Mouse (Mus musculus) ES-CJ7 (cell line): ENCODE results near the gene Fes.

Experiments
- DNase-seq: peaks from one replicate; pipeline ENCODE4 v3.0.0; 2011; ENCODE audit warnings: low read depth, low spot score

Fes gene

DNA sequence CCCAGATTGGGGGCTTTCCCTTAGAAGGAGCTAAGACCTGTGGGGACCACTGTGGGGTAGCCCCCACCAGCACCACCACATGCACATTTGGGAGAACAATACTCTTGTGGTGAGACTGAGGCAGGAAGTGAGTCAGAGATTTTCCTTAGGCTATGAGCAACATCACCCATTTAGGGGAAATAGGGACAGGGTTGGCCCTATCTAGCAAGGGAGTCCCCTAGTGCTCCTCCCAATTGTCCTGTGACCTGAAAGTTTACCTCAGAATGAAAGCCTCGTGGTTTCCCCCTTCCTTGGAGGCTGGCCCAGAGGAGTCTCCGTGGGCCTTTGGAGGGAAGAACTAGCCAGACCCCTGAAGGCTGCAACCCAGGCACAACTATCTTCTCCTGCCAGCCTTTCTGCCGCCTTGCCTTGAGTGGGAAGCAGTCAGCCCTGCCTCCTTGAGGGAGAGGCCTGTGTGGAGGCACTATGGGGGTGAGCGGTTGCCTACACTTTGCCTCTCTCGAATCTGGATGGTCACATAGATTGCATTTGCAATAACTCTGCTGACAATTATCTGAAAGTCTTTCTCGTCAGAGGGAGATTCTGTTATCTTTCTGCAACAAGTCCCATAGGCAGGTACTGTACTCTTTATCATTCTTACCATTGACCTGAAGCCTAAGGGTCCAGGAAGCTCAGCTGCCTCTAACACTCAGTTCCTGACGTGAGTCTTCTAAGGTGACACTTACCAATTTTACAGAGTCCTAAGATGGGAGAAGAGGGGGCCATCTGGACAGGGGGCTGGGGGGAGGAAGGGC lies 16.6 kb upstream of the Fes start:
- DNase-seq: no peak

DNA sequence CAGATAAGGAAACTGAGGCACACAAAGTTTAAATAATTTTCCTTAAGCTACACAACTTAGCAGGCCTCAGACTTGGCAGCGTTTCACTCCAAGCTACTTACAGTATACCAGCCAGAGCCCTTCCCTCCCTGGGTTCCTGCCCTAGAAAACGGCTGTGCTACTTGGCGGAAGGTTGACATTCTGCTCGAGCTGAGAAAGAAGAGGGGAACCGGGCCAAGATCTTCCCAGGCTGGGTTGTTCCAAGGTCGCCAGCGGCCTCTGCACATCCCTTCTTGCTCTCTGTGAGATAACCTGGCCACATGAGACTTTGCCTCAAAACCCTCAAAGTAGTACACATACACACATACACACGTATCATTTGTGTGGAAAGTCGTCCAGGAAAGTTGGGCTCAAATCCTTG lies 15.8 kb upstream of the Fes start:
- no peak for DNase-seq

DNA sequence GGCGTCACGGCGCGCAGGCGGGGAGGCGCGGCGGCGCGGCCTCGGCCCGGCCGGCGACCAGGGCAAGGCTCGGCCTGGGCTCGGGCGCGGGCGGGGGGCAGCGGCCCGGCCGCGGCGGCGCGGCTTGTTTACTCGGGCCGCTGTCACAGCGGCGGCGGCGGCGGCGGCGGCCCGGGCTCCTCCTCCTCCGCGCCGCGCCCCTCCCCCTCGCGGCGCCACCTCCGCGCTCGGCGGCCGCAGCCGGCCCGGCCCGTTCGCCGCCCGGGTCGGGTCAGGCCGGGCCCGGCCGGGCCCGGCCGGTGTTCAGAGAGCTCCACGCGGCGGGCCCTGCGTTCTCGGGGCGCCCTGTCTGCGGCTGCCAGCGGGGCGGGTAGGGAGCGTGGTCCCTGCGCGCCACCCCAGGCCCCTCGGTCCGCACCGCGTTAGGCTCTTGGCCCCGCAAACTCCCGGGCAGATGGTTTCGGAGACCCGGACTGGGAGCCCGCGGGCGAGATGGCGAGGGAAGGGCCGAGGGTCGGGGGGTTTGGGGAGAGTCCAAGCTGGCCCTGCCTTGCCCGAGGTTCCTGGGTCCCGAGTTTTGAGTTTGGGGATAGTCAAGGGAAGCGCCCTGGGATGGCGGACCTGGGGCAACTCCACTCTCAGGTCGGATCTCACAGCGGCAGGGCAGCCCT lies 15.0 kb upstream of the Fes start:
- no peak for DNase-seq

DNA sequence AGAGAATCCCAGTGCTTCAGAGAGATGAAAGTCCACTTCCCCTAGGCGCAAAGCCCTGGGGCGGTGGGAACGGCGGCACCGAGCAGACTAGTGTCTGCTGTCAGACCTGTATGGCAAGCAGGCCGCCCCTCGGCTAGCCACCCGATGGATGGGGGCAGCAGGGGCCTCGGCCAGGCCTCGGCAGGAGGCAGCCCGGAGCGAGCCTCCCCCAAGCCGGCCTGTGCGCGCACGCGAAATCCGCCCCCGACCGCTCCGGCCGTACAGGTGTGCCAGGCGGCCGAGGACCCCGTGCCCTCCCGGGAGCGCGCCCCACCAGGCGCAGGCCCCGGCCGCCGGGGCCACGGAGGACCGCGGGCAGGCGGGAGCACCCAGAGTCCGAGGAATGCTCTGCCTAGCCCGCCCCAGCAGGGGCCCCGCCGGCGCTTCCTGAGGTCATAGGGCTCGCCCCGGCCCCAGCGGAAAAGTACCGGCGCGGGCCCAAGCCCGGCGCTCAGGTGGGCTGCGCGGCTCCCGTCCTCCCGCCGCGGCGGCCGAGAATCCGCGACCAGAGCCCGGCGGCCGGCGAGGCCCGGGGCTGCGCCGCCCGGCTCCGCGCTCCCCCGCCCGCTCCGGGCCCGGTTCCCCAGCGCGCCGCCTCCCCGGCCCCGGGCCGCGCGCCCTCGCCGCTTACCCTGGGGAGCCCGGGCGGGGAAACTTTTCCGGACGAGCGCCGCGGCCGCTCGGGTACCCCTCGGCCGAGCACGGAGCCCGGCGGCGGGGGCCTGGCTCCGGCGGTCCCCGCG lies 14.3 kb upstream of the Fes start:
- peak; percentile 31 for DNase-seq

DNA sequence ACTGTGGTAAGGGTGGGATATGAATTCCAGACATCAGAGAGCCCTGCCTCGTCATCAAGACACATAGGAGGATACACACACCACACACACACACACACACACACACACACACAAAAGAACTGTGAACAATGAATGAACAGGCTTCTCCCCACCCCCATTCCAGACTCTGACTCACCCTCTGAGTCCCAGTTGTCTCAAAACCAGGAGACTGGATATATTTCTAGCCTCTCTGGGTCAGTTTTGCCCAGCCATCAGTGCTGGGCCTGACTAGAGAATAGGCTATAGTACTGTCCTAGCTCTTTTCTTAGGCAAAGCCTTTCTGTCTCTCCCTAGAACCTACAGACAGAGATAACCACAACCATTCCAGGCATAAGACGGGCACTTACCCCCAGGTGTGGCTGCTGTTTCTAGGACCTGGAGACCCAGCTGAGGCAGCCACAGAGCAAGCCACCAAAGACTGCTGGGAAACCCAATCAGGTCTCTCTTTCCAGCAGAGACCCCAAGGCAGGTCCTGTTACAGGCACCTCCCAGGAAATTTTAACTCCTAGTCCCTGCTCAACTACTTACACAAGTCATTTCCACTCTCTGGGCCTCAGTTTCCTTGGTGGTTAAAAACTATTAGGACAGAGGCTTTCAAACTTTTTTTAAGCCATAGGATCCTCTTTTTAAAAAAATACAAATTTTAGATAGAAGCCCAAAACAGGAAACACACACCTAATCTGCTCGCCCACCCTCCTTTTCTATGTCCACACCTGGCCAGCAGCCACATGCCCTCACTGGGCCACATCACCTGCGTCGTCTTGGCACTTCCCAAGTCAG lies 13.5 kb upstream of the Fes start:
- no peak for DNase-seq

DNA sequence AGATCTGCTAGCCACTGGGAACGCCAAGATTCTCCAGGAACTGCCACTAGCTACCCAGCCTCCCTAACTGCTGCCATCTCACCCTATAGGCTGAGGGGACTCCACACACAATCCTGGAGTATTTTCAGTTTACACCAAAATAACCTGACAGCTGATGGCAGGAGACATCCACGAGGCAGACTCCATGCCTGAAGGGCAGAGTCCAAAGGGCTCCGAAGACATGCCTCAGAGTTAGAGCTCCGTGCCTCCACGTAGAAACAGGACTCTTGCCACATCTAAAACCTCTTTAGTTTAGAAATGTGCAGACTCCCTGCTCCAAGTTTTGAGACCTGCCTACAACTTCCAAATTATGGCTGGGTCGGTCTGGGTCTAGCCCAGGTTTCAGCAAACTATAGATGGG lies 12.8 kb upstream of the Fes start:
- no peak for DNase-seq

DNA sequence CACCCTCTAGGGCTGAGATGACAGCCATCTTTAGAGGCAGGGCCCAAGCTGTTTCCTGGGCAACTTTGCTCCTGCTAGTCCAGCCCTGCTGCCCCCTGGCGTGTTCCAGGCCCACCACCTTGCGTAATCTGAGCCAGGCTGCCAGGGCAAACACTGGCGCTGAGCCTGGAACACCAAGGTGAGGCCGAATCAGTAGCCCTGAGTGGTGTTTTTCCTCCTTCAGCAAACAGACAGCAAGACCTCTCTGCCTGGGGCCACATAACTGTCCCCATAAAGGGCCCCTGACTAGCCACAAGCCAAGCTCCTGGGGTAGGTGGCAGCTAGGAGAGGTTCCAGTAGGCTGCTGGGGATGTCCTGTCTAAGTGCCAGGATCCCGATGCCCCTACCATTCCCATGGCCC lies 12.4 kb upstream of the Fes start:
- DNase-seq: no peak

DNA sequence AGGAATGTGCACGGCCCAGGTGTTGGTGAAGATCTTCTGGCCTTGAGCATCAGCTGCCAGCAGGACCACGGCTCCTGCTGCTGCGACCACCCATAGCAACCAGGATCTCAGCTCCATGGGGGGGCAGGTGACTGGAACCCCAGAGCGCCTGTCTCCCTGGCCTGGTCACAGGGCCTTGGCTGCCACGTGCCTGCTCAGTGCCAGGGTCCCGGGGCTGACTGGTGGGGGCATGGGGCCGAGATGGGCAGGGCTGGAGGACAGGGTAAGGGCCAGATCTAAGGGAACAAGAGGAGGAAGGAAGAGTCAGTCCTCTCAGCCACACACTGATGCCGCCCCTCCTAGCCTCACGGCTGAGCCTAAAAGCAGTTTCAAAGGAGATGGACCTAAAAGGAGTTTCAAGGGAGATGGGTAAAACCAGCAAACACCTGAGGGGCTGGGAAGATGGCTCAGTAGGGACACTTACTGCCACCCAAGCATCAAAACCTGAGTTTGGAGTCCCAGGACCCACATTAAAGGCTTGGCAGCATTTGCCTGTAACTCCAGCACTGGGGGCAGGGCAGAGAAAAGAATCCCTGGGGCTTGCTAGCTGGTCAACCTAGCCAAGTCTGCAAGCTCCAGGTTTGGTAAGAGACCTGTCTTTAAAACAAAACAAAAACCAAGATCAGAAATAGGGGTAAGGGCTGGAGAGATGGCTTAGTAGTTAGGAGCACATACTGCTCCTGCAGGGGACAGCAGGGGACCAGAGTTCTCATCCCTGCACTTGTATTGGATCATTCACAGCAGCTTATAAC lies 11.1 kb upstream of the Fes start:
- DNase-seq: no peak

DNA sequence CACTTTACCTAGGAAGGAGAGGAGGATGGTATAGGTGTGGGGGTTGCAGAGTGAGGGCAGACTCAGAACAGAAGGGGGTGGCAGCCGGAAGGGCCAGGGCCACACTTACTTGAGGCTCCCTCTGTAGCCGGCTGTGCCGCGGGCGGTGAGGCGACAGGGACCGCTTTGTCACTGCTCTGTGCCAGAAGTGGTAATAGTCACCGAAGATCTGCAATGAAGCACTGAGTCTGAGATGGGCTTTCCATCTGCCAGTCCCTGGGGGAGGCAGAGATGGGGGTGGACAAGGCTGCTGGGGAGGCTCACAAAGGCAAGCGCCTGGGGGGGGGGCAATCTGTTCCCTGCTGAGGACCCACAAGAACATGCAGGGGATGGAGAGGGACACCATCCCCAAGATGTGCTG lies 10.2 kb upstream of the Fes start:
- DNase-seq: no peak

DNA sequence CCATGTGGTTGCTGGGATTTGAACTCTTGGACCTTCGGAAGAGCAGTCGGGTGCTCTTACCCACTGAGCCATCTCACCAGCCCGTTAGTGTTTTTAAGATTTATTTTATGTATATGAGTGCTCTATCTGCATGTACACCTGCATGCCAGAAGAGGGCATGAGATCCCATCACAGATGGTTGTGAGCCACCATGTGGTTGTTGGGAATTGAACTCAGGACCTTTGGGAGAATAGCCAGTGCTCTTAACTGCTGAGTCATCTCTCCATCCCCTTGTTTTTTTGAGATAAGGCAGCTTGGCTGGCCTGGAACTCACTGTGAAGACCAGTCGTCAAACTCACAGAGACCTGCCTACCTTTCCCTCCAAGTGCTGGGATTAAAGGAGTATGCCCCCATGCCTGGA lies 8.7 kb upstream of the Fes start:
- peak; percentile 38 for DNase-seq

DNA sequence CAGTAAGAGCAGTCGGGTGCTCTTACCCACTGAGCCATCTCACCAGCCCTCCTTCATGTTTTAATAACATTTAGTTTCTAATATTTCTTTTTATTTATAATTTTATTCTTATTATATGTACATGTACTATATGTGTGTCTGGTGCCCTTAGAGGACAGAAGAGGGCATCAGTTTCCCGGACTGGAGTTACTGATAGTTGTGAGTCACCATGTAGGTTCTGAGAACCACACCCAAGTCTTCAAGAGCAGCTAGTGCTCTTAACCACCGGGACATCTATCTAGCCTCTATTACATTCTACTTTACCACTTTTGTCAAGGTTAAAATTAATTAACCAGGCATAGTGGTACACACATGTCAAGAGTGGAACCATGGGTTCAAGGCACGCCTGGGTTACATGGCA lies 6.9 kb upstream of the Fes start:
- DNase-seq: no peak

DNA sequence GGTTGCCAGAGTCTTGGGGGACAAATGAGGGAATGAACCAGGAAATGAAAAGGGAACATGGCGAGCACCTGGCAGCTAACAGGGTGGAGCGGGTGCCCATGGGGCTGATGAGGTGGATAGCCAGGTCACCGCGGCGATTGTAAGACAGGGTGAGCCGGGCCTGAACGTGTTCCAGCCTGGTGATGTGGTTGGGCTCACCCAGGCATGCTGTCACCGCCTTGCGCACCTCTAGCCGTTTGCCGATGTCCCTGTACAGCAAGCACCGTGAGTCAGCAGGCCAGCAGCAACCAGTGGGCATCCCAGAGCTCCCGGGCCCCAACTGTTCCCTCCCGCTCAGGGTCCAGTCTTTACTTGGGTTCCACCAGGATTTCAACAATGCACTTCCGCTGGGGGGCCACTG lies 4.4 kb upstream of the Fes start:
- DNase-seq: no peak

DNA sequence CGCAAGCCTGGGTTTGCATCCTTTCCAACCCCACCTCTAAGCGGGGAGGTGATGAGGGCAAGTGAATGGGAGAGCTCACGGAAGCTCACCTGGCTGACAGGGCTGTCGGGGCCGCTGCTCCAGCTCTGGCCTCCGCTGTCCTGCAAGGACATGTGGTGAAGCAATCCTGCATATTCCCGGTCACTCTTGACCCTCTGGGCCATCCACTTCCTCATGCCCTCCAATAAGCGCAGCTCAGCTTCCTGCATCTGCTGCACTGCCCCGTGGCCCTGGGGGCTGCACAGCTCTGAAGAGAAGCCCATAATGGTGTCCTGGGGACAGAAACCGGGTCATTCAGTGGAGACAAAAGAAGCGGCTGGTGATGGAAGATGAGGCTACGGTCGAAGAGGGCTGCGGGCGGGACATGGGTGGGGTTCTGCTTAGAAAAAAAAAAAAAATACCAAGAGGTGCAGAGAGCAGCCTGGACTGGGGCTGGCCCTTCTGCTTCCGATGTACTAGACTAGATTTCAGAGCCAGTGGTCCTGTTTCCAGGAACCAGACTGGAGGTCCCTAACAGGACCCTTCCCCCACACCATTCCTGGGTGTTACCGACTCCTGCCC lies 613 bp downstream of the Fes start:
- no peak for DNase-seq

DNA sequence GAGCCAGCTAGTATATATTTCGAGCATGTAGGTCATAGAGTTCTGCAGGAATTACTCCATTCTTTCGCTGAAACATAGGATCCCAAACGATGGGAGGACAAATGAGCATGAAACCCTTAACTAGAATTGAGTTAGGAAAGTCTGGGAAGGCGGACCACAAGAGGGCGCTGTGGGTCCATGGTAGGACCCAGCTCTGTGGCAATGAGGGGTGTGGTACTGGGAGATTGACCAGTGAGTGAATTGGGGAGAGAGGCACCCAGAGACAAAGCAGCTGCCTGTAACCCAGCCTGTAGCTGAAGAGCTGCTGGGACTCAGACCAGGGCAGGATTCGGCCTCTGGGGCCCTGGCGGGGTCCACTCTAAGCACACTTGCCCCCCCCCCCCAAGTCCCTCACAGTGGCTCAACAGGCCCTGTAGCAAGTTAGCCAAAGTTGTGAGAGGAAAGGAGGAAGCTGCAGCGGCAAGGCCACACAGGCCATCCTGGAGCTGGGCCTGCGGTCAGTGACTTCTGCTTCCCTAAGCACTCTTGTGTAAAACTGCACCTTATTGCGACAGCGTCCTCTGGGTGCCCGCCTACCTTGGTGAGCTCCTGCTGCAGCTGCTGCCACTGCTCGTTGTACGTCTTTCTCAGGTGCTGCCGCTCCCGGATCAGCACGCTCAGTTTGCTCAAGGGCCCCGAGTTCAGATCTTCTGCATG lies 1.4 kb downstream of the Fes start:
- DNase-seq: peak; percentile 90

DNA sequence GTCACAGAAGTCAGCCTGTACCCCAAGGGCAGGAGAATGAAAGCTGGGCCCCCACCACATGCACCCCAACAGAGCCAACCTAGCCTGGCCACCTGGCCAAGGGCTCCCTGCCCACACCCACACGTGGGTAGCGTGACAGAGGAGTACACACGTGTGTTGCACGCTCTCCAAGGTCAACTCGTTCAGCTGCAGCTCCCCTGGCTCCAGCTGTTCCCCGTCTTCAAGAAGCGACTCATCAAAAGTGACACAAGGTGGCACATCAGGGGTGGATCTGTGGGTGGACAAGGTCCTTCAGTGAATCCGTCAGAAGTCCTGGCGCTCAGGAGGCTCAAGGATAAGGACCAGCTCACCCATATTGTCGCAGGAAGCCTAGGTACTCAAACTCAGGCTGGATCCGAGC lies 4.8 kb downstream of the Fes start:
- DNase-seq: no peak

DNA sequence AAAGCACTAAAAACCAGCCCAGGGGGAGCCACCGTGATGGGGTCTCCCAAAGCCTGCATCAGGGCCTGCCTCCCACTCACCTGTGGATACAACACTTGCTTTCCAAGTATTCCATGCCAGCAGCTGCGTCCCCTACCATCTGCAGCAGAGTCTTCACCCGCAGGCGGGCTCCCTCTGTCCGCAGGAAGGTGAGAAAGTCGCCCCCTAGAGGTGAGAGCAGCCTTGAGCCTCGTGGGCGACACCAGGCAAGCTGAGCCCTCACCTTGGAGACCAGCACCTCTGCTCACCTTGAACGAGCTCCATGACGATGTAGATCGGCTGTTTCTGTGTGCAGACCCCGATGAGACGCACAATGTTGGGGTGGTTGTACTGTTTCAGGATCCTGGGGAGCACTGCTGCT lies 8.2 kb downstream of the Fes start:
- peak; percentile 73 for DNase-seq

DNA sequence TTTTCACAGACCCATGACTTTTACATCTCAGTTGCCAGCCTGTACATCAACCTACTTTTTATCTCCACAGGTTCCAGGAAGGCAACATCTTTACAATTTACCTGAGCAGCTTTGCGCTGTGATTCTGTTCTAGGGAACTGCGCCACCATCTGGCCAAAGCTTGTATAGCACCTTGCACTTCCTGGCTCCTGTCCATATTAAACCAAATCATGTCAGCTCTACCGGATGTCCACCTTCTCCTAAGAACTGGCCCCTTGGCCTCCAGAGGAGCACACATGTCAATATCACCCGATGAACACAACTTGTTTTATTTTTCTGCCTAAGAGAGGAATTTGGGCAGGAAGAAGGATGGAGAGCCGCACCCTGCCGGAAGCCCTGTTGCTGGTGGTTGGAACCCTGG lies 10.3 kb downstream of the Fes start:
- peak; percentile 74 for DNase-seq

DNA sequence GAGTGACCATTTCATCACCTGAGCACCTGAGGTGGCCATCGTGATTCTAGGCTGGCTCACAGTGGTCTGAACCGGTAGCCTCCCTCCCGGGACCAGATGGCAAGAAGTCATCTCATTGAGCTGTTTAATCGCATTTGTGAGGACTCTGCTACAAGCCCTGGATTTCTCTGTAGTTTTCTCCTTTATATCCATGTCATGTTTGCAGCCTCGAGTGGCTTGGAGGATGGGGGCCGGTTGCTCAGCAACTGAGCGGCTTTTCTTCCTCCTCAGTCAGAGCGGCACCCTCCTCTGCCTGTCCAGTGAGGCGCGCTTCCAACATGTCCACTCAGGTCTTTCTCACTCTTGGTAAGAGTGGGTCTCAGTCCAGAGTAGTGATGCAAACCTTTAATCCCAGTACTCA lies 11.6 kb downstream of the Fes start:
- no peak for DNase-seq

DNA sequence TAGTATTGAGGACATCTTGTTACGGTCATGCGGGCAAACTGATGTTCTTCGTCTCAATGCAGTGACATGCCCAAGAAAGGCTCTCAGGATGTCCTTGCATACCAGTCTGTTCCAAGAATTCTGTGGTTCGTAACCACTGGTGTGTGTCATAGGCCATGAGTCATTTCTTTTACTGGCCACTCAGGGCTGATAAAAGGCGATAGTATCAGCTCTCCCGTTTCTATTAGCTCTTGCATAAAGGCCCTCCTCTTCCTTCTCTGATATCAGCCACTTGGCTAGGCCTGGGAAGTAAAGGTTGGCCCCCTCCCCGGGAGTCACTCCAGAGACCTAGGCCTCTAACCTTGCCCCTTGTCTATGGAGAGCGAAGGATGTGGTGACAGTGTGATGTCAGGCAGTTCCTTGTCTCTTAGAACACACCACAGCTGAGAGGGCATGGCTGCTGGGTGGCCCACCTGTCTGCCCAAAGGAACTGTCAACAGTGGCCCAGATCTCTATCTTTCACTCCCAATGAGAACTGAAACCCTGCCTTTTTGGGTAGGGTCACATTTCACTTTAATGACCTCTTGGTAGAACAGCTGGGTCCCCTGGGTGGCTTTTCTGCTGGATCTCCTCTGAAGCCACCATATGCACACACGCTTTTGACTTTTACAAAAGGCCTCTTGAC lies 12.2 kb downstream of the Fes start:
- DNase-seq: no peak

DNA sequence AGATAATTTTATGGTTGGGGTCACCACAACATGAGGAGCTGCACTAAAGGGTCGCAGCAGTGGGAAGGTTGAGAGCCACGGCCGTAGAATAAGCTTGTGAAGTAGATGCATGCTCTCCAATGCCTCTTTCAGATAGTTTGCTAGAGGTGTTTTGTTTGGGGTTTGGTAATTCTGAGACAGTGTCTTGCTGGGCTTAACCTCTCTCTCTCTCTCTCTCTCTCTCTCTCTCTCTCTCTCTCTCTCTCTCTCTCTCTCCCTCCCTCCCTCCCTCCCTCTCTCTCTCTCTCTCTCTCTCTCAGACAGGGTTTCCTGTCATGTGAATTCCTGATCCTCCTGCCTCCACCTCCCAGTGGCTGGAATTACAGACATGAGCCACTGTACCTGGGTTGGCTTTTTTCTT lies 13.0 kb downstream of the Fes start:
- DNase-seq: no peak
